In the genomic region with DNA sequence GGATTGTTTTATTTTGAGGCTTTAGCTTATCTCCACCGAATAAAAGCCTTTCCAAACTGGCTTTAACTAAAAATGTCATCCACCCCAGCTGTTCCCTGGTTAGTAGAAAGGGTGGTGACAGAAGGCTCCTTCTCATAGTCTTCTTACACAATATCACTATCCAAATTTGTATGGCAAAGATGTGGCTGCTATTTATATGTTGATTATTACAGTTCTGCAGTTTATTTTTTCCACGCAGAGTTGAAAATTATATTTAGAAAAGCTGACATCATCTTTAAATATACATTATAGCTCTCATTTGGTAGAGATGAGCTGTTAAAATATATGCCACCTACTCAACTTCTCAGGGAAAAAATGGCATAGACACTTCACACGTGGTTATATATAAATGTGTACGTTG, we compare ENCODE assay signal across 15 mouse cellular contexts.
DNase-seq lines count a peak whose midpoint lies in the region; ATAC-seq and TF ChIP-seq lines count a peak whose summit lies in the region.
"Had no signal": no experiment of that assay in that cellular context is flagged by ENCODE, and none has a peak within 500 bp of the region (broad histone marks: within the 10 kb centered on the region; RNA-seq: fewer than 3 reads in every experiment).

No protein-coding gene starts in this region.

- ATAC-seq in intestine, embryonic 16.5 days: no peak

- H3K4me3 ChIP-seq in intestine, embryonic 16.5 days (ENCODE audit: low read length): no peak overlapping the region
- no peak overlapping the region for H3K4me3 ChIP-seq in thymus, adult 2 months (ENCODE audit: control insufficient read depth, insufficient read depth, low read length)
- H3K4me3 ChIP-seq: hindbrain, embryonic 13.5 days; kidney, embryonic 15.5 days; limb, embryonic 13.5 days; midbrain, embryonic 12.5 days; neural tube, embryonic 15.5 days had no signal

- H3K4me1 ChIP-seq in intestine, embryonic 16.5 days (ENCODE audit: control insufficient read depth, insufficient read depth, low read length): no peaks in the 10 kb centered on the region
- H3K4me1 ChIP-seq in thymus, adult 2 months (replicated peaks; ENCODE audit: control insufficient read depth, insufficient read depth, low read length): no peaks in the 10 kb centered on the region
- H3K4me1 ChIP-seq: hindbrain, embryonic 13.5 days; kidney, embryonic 15.5 days; limb, embryonic 13.5 days; midbrain, embryonic 12.5 days; neural tube, embryonic 15.5 days had no signal

- no peak for TF ChIP-seq CTCF in thymus, adult 2 months (IDR thresholded peaks at IDR 0.05; ENCODE audit: borderline replicate concordance, control insufficient read depth, extremely low read depth, insufficient read depth, low read length, poor library complexity)

- TF ChIP-seq POLR2A in thymus, adult 2 months (IDR thresholded peaks at IDR 0.05; ENCODE audit: control insufficient read depth, extremely low read depth, insufficient read depth, low read length, poor library complexity): no peak

- WGBS in intestine, embryonic 16.5 days: 84% methylated on average over 4 of the region's 4 CpGs
- WGBS in thymus, adult 2 months: 88% methylated on average over 4 of the region's 4 CpGs

- DNase-seq in heart, adult 18-20 months: peak; percentile 5 to 6
- no peak for DNase-seq in heart, postnatal 4 days
- peak; percentile 39 for DNase-seq in right cerebral cortex, adult 18-20 months
- DNase-seq in right cerebral cortex, postnatal 4 days: no peak
- peak; percentile 51 for DNase-seq in layer of hippocampus, adult 9-10 months (ENCODE audit: low spot score)
- no peak for DNase-seq in thymus, adult 2 months
- DNase-seq: adrenal gland, postnatal 36 days; cerebellum, adult 9-11 months had no signal

- H3K4me2 ChIP-seq in intestine, embryonic 16.5 days (ENCODE audit: low read depth, low read length): no peak overlapping the region
- H3K4me2 ChIP-seq: hindbrain, embryonic 13.5 days; kidney, embryonic 15.5 days; limb, embryonic 13.5 days; midbrain, embryonic 12.5 days; neural tube, embryonic 15.5 days had no signal

- H3K27me3 ChIP-seq in intestine, embryonic 16.5 days (replicated peaks; ENCODE audit: control insufficient read depth, insufficient read depth, low read length): no peaks in the 10 kb centered on the region
- no peaks in the 10 kb centered on the region for H3K27me3 ChIP-seq in thymus, adult 2 months (ENCODE audit: control insufficient read depth, insufficient read depth, low read length)
- H3K27me3 ChIP-seq: hindbrain, embryonic 13.5 days; kidney, embryonic 15.5 days; limb, embryonic 13.5 days; midbrain, embryonic 12.5 days; neural tube, embryonic 15.5 days had no signal

- H3K27ac ChIP-seq in intestine, embryonic 16.5 days (ENCODE audit: low read length): no peak overlapping the region
- H3K27ac ChIP-seq in thymus, adult 2 months (ENCODE audit: control insufficient read depth, insufficient read depth, low read length): no peak overlapping the region
- H3K27ac ChIP-seq: hindbrain, embryonic 13.5 days; kidney, embryonic 15.5 days; limb, embryonic 13.5 days; liver, embryonic 14.5 days; midbrain, embryonic 12.5 days; neural tube, embryonic 15.5 days had no signal

- H3K9me3 ChIP-seq in intestine, embryonic 16.5 days (ENCODE audit: control insufficient read depth, low read length): no peaks in the 10 kb centered on the region
- H3K9me3 ChIP-seq: hindbrain, embryonic 13.5 days; kidney, embryonic 15.5 days; limb, embryonic 13.5 days; midbrain, embryonic 12.5 days; neural tube, embryonic 15.5 days had no signal

- no peaks in the 10 kb centered on the region for H3K36me3 ChIP-seq in intestine, embryonic 16.5 days (ENCODE audit: control insufficient read depth, insufficient read depth, low read length)
- no peaks in the 10 kb centered on the region for H3K36me3 ChIP-seq in thymus, adult 2 months (ENCODE audit: control insufficient read depth, insufficient read depth, low read length)
- H3K36me3 ChIP-seq: hindbrain, embryonic 13.5 days; kidney, embryonic 15.5 days; limb, embryonic 13.5 days; midbrain, embryonic 12.5 days; neural tube, embryonic 15.5 days had no signal

- no peak overlapping the region for H3K9ac ChIP-seq in intestine, embryonic 16.5 days (ENCODE audit: low read depth, low read length)
- H3K9ac ChIP-seq: hindbrain, embryonic 13.5 days; kidney, embryonic 15.5 days; limb, embryonic 13.5 days; liver, embryonic 14.5 days; midbrain, embryonic 12.5 days; neural tube, embryonic 15.5 days had no signal

Comparison
In these comparisons a context has a peak if more than half of its experiments do, and no peak if none do; other contexts are left out.
1. DNase-seq: peak in heart, adult 18-20 months (2 of 2), right cerebral cortex, adult 18-20 months (single experiment) and layer of hippocampus, adult 9-10 months (single experiment); none in heart, postnatal 4 days (single experiment), right cerebral cortex, postnatal 4 days (single experiment) and thymus, adult 2 months (single experiment).